Mouse (Mus musculus) cerebellum, adult 2 months (tissue): ENCODE data around the gene Syt13. TPM values are rescaled to one million over a fixed set of nuclear protein-coding genes. Genes with fewer than 3 reads are reported as not detected.

ENCODE experiments used
- DNase-seq, 2 experiments: peaks; one replicate each; pipeline ENCODE4 v3.0.0; 2021
- H3K27ac ChIP-seq: fragments of 200-500 bp; 2 replicates; pipeline ENCODE4 v1.5.1; 2012; ENCODE audit warnings: low read length, control low read depth, inconsistent platforms; ENCODE audit not compliant: insufficient read depth
- H3K27me3 ChIP-seq: fragments of 200-500 bp; 2 replicates; pipeline ENCODE4 v1.6.1; 2012; ENCODE audit warnings: inconsistent platforms, mild to moderate bottlenecking, low read length, moderate library complexity; ENCODE audit not compliant: control insufficient read depth, insufficient read depth
- H3K4me1 ChIP-seq: fragments of 200-500 bp; 2 replicates; pipeline ENCODE4 v1.6.1; 2011; ENCODE audit warnings: low read length; ENCODE audit not compliant: control insufficient read depth, insufficient read depth
- H3K4me3 ChIP-seq: fragments of 200-500 bp; replicated peaks from 2 replicates; pipeline ENCODE3; 2011; ENCODE audit warnings: mild to moderate bottlenecking, low read depth, low read length, control low read depth; ENCODE audit not compliant: insufficient read depth
- CTCF ChIP-seq: fragments of 200-500 bp; IDR thresholded peaks from 2 replicates; pipeline ENCODE4 v1.5.1; 2011; ENCODE audit warnings: low read depth, mild to moderate bottlenecking, control low read depth, low read length, moderate library complexity, borderline replicate concordance; ENCODE audit not compliant: insufficient read depth
- POLR2A ChIP-seq: fragments of 200-500 bp; IDR thresholded peaks from 2 replicates; pipeline ENCODE4 v1.6.1; 2011; ENCODE audit warnings: low read length, control low read depth, borderline replicate concordance; ENCODE audit not compliant: insufficient read depth
- WGBS: fragments of 180-500 bp; shearing (Covaris S2); methylation state at CpG from one replicate; pipeline ENCODE4 v1.1.7; 2018; 5-methylcytosine and 5-hydroxymethylcytosine counted together
- polyA plus RNA-seq: library from polyadenylated mRNA; depleted of rRNA; stranded (reverse); fragments of >200 nt; gene quantifications from 2 replicates; pipeline ENCODE4 v1.2.3, GENCODE M21; 2012

The Syt13 gene
- polyA plus RNA-seq, 1 experiment, result 110 TPM

DNA sequence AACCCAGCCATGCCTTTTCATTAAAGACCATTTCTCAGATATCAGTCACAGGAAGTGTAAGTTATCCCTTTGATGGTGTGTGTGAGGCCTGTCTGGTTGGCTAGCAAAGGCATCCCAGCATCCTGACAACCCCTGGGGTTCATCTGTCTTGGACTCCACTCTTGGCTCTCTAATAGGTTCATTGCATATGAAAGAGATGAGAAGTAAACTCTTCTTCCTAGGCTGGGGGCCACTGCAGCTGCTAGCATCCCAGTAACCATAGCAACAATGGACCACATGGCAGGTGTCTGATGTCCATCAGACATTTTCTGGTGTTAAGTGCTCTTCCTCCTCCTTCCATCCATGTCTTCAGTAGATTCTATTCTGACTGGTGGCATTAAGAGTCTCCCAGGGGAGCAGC is 2.6 kb upstream of the Syt13 start:
- Histone ChIP-seq H3K4me3 (no peak overlapping the region), H3K27me3 (no peaks in the 10 kb centered on the region), H3K27ac (no peak overlapping the region), H3K4me1 (peaks cover 8% of the 10 kb centered on the region)
- TF ChIP-seq POLR2A (no peak), CTCF (no peak)
- DNase-seq, result no peak

DNA sequence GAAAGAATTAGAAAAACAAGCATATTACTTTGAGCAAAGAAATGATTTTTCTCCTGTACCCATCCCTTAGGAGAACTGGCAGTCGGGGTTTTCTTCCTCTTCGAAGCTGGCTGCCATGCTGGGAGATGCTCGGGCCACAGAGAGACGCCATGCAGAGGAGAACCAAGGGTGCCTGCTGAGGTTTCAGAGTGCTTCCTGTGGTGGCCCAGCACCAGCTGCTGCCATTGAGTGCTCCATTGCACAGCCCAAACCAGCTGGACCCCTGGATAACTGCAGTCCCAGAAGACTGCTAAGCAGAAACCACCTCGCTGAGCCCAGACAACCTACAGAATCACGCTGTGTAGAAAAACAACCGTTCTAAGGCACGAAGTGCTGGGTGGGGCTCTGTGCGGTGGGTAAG is 1.6 kb upstream of the Syt13 start:
- no peaks in the 10 kb centered on the region for H3K27me3 ChIP-seq
- TF ChIP-seq POLR2A, result no peak
- TF ChIP-seq CTCF, result no peak
- 69% methylated on average over 9 of the region's 9 CpGs for WGBS
- H3K4me1 ChIP-seq, result peaks cover 14% of the 10 kb centered on the region
- H3K27ac ChIP-seq, result no peak overlapping the region
- no peak for DNase-seq
- H3K4me3 ChIP-seq, result no peak overlapping the region

DNA sequence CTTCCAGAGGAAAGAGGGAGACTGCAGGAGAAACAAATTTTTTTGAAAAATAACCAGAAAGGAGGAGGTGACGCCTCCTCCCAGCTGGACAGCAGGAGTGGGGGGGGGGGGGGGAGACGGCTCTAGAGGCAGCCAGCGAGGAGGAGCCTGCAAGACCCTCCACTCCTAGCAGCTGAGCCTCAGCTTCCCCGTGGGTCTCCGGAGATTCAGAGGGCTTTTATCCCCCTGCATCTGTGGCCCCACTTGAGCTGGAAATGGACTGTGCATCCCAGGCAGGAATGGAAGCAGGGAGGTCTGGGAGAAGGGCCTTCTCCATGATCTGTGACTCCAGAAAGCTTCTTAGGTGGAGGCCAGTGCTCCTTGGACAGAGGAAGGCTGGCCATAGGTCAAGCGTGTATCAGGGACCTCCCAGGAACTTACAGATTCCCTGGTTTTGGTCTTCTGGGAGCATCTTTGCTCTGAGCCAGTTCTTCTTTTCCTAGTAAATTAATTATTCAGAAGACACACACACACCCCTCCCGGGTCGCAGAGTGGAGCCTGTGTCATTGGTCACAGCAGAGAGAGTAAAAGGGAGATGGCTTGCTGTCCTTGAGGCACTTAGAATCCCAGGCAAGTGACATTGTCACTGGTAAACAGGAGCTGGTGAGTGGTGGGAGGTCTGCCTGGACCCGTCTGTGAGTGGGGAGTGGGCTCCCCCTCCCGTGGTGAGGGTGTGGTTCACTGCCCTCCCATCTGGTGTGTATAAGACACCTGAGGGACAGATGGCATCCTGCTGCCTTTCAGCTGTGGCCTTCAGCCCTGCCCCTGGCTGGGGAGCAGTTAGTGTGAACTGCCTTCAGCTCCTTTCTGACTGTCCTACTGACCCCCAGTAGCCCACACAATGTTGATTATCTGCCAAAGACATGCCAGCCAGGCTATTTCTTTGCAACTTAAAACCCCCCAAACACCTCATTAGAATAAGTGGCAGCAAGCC is 1.0 kb downstream of the Syt13 start:
- H3K4me1 ChIP-seq, result peaks cover 16% of the 10 kb centered on the region
- H3K4me3 ChIP-seq, result peak overlapping the region; percentile 89

DNA sequence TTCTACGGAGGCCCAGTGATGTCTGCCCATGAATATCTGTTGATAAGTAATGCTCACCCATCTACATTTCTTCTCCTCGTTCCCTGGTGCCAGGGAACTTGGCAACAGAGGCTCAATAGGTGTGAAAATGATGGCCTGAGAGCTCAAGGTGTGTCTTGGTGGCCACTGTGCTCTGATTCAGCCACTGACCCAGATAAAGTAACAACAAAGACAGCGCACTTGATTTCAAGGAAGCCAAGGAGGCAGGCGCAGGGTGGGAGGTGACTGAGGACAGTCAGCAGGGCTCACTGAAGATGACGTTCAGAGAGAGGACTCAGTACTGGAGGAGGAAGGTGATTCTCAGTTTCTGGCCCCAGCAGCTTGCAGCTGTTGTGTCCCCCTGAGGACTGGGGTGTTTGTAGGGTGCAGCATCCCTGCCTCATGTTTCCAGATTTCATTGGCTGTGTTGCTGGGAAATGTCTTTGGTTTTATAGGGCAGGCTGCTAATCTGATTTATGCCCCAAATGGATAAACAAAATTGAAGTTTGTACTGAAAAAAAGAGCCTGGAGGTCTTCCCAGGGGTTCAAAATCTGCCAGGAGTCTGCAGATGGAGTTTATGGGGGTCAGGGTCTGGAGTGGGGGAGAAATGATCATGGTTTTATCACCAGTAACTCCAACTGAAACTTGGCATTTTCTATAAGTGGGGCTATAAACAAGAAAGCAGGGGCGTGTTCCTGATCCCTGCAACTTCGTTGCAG is 2.7 kb downstream of the Syt13 start:
- Histone ChIP-seq H3K27me3 (no peaks in the 10 kb centered on the region), H3K4me3 (peak overlapping the region; percentile 25), H3K4me1 (peaks cover 19% of the 10 kb centered on the region), H3K27ac (peak overlapping the region; percentile 63)
- TF ChIP-seq POLR2A (no peak), CTCF (no peak)
- DNase-seq, result peak; percentile 51 to 55
- WGBS, result 23% methylated on average over 7 of the region's 7 CpGs

More for the DNA sequence above, 1.0 kb downstream of the Syt13 start:
- H3K27me3 ChIP-seq, result no peaks in the 10 kb centered on the region
- 5% methylated on average over 8 of the region's 10 CpGs for WGBS
- H3K27ac ChIP-seq, result peak overlapping the region; percentile 92
- DNase-seq, result peak; percentile 52 to 70
- no peak for TF ChIP-seq CTCF
- no peak for TF ChIP-seq POLR2A

DNA sequence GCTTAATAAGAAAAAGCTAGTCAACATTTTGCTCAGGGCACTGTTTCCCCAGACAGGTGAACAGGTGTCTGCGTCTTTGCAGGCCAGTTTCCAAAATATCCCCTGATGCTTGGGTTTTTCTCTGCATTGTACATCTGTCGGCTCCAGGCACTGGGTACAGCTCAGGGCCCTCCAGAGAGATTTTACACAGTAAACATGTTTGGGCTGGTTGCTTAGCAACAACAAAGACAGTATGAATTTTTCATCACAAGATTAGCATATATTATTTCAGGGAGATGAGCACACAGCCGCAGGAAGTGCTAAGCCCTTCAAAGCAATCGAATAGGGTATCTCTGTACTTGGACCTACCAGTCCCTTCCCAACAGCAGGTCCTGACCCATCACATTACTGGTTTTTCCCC is 5.8 kb downstream of the Syt13 start:
- Histone ChIP-seq H3K4me3 (no peak overlapping the region), H3K27ac (no peak overlapping the region), H3K27me3 (no peaks in the 10 kb centered on the region), H3K4me1 (peaks cover 28% of the 10 kb centered on the region)
- 47% methylated on average over 4 of the region's 4 CpGs for WGBS
- TF ChIP-seq POLR2A, result no peak
- TF ChIP-seq CTCF, result no peak
- DNase-seq, result no peak

DNA sequence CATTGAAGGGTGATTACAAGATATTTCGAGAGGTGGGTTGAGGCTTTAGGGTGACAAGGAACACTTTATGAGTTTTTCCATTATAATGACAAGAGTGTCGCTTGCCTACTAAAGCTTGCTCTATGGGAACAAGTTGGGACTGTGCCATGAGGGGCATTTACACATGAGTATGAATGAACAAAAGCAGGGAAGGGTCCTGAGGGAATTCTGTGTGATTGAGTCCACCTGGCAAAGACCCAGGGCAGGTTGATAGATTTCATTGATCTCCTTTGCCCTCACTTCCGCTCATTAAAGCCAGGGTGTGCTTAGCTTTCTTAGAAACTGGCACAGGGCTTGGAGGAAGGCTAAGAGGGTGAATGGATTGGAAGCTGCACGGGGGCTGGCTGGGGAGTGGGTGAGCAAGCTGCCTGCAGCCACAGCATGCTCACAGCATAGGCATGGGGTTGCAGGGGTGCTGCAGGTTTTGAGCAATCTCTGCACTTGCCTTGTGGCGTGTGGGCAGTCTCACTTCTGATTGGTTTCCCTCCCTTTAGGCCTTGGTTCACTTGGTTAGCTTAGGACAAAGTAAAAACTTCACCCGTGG is 9.9 kb downstream of the Syt13 start:
- 66% methylated on average over 6 of the region's 6 CpGs for WGBS

DNA sequence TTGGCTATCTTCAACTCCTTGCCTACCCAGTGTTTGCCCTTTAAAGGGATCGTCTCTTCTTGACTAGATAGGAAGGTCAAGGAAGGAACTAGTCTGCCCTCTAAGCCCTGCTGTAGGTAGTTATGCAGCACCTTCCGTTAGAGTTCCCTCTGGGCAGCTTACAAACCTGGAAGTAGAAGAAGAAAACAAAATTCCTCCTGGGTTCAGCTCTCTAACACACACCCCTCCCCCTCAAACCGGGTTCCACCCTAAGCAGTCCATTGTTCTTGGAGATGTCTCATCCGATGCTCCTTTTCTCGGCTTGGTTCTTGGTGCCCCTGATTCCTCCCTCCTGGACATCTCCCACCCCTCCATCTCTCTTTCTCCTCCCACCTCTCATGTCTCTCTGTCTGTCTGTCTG is 14.8 kb downstream of the Syt13 start:
- Histone ChIP-seq H3K27me3 (no peaks in the 10 kb centered on the region), H3K4me3 (no peak overlapping the region), H3K4me1 (peaks cover 33% of the 10 kb centered on the region), H3K27ac (no peak overlapping the region)
- no peak for DNase-seq
- TF ChIP-seq CTCF (no peak), POLR2A (no peak)
- WGBS, result 75% methylated on average over 5 of the region's 5 CpGs

More for the DNA sequence above, 9.9 kb downstream of the Syt13 start:
- no peak overlapping the region for H3K4me3 ChIP-seq
- TF ChIP-seq POLR2A, result no peak
- no peak for TF ChIP-seq CTCF
- peaks cover 28% of the 10 kb centered on the region for H3K4me1 ChIP-seq
- DNase-seq, result no peak
- no peaks in the 10 kb centered on the region for H3K27me3 ChIP-seq
- H3K27ac ChIP-seq, result no peak overlapping the region

DNA sequence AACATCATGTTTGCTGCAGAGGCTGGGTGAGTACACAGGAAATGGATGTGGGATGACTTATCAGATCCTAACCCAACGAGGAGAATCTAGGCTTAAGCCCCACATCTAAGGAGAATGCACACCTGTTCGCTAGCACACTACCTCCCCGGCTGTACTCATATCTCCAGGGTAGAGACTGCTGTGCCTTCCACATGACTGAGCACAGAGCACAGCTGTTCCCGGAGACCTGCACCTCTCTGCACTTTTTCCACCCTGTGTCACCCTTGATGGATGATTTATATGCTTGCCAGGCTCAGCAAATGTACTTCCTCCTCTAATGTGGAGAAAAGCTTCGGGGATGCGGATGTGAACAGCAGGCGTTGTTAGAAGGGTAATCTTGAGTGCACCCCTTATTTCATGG is 16.2 kb downstream of the Syt13 start:
- WGBS, result 65% methylated on average over 7 of the region's 7 CpGs
- DNase-seq, result no peak
- no peak overlapping the region for H3K27ac ChIP-seq
- TF ChIP-seq POLR2A (no peak), CTCF (no peak)
- H3K4me1 ChIP-seq, result peaks cover 39% of the 10 kb centered on the region
- H3K27me3 ChIP-seq, result no peaks in the 10 kb centered on the region
- no peak overlapping the region for H3K4me3 ChIP-seq
